Mouse (Mus musculus): ENCODE results near the gene Saa3.
A peak's percentile ranks its signal among the peaks of the same experiment; 100 is the strongest.
"Not testable (repeated sequence)": the region's sequence is repeated elsewhere in the genome, so short reads cannot be mapped to it uniquely, and the experiment has no call there.

Saa3 gene

GRCm38 (mm10) chr7:46715600-46715999 is at the start of gene Saa3:
Saa3 (minus strand) TSS chr7:46715700.
- no peak for DNase-seq

GRCm38 (mm10) chr7:46764672-46765071 is 49.2 kb upstream of the Saa3 start:
- DNase-seq = no peak

GRCm38 (mm10) chr7:46762601-46763000 is 47.1 kb upstream of the Saa3 start:
- DNase-seq = no peak

- no peak for DNase-seq
Observed at GRCm38 (mm10) chr7:46761049-46761795, 45.7 kb upstream of the Saa3 start.

- DNase-seq = no peak
Observed at GRCm38 (mm10) chr7:46751490-46751889, 36.0 kb upstream of the Saa3 start, which contains the start of gene Saa2. Saa2 (plus strand) TSS chr7:46751790.

- DNase-seq = no peak
Observed at GRCm38 (mm10) chr7:46748459-46748858, 33.0 kb upstream of the Saa3 start.

GRCm38 (mm10) chr7:46746381-46746780 is 30.9 kb upstream of the Saa3 start:
- DNase-seq = no peak

GRCm38 (mm10) chr7:46745816-46746215 is 30.3 kb upstream of the Saa3 start:
- no peak for DNase-seq

- DNase-seq = not testable (repeated sequence)
Observed at GRCm38 (mm10) chr7:46742880-46743279, 27.4 kb upstream of the Saa3 start, which contains the start of gene Saa1. Saa1 (minus strand) TSS chr7:46742980.

GRCm38 (mm10) chr7:46740041-46740440 is 24.5 kb upstream of the Saa3 start:
- not testable (repeated sequence) for DNase-seq

- no peak for DNase-seq
Observed at GRCm38 (mm10) chr7:46738561-46739460, 23.3 kb upstream of the Saa3 start.

GRCm38 (mm10) chr7:46734983-46735382 is 19.5 kb upstream of the Saa3 start:
- no peak for DNase-seq

- DNase-seq = no peak
Observed at GRCm38 (mm10) chr7:46732458-46732857, 17.0 kb upstream of the Saa3 start, which contains the start of gene Saa4. Saa4 (minus strand) TSS chr7:46732603.

- DNase-seq = no peak
Observed at GRCm38 (mm10) chr7:46727584-46727983, 12.1 kb upstream of the Saa3 start.

GRCm38 (mm10) chr7:46724396-46724795 is 8.9 kb upstream of the Saa3 start:
- DNase-seq = no peak

GRCm38 (mm10) chr7:46723849-46724248 is 8.3 kb upstream of the Saa3 start:
- DNase-seq = no peak

GRCm38 (mm10) chr7:46723354-46723753 is 7.9 kb upstream of the Saa3 start:
- DNase-seq = no peak

GRCm38 (mm10) chr7:46720460-46720859 is 5.0 kb upstream of the Saa3 start:
- DNase-seq = no peak

- DNase-seq = no peak
Observed at GRCm38 (mm10) chr7:46719526-46719925, 4.0 kb upstream of the Saa3 start.

- no peak for DNase-seq
Observed at GRCm38 (mm10) chr7:46718591-46719270, 3.2 kb upstream of the Saa3 start.

- DNase-seq = no peak
Observed at GRCm38 (mm10) chr7:46716897-46717296, 1.4 kb upstream of the Saa3 start.

- DNase-seq = peak; percentile 56 to 62
Observed at GRCm38 (mm10) chr7:46714518-46714917, 982 bp downstream of the Saa3 start.

- DNase-seq = no peak
Observed at GRCm38 (mm10) chr7:46712250-46712649, 3.2 kb downstream of the Saa3 start.

All from thymus, postnatal 36 days (tissue).